Mouse (Mus musculus) thymus, adult 2 months (tissue): ENCODE measurements around the gene Csf2. TPM values are rescaled to one million over a fixed set of nuclear protein-coding genes. Genes with fewer than 3 reads are reported as not detected.

Source experiments
- DNase-seq: peaks from one replicate; pipeline ENCODE4 v3.0.0; 2021
- H3K27ac ChIP-seq: fragments of 200-500 bp; 2 replicates; pipeline ENCODE4 v1.5.1; 2012; ENCODE audit warnings: low read length, control low read depth; ENCODE audit not compliant: control insufficient read depth, insufficient read depth
- H3K27me3 ChIP-seq: fragments of 200-500 bp; 2 replicates; pipeline ENCODE4 v1.6.1; 2012; ENCODE audit warnings: mild to moderate bottlenecking, low read length, moderate library complexity, mixed read lengths; ENCODE audit not compliant: control insufficient read depth, insufficient read depth
- H3K36me3 ChIP-seq: fragments of 200-500 bp; 2 replicates; pipeline ENCODE4 v1.6.1; 2012; ENCODE audit warnings: mild to moderate bottlenecking, low read length, moderate library complexity; ENCODE audit not compliant: control insufficient read depth, insufficient read depth
- H3K4me1 ChIP-seq: fragments of 200-500 bp; replicated peaks from 2 replicates; pipeline ENCODE4 v1.6.1; 2012; ENCODE audit warnings: low read length; ENCODE audit not compliant: control insufficient read depth, insufficient read depth
- H3K4me3 ChIP-seq: fragments of 200-500 bp; 2 replicates; pipeline ENCODE4 v1.5.1; 2012; ENCODE audit warnings: mild to moderate bottlenecking, low read length, control low read depth, moderate library complexity; ENCODE audit not compliant: control insufficient read depth, insufficient read depth
- CTCF ChIP-seq: fragments of 200-500 bp; IDR thresholded peaks from 2 replicates; pipeline ENCODE4 v1.5.1; 2012; ENCODE audit warnings: mild to moderate bottlenecking, control low read depth, low read length, moderate library complexity, borderline replicate concordance; ENCODE audit not compliant: control insufficient read depth, poor library complexity, insufficient read depth; ENCODE audit errors: extremely low read depth
- POLR2A ChIP-seq: fragments of 200-500 bp; IDR thresholded peaks from 2 replicates; pipeline ENCODE4 v1.6.1; 2012; ENCODE audit warnings: mild to moderate bottlenecking, low read length, control low read depth, moderate library complexity; ENCODE audit not compliant: control insufficient read depth, poor library complexity, insufficient read depth; ENCODE audit errors: extremely low read depth
- WGBS: fragments of 180-500 bp; shearing (Covaris S2); methylation state at CpG from one replicate; pipeline ENCODE4 v1.1.7; 2018; 5-methylcytosine and 5-hydroxymethylcytosine counted together
- polyA plus RNA-seq: library from polyadenylated mRNA; depleted of rRNA; stranded (reverse); fragments of >200 nt; gene quantifications from 2 replicates; pipeline ENCODE4 v1.2.3, GENCODE M21; 2012

Gene Csf2
- polyA plus RNA-seq, 1 experiment: 0.44 TPM

GRCm38 (mm10) chr11:54219191-54219590 lies 30.3 kb downstream of the Csf2 start:
- Histone ChIP-seq H3K4me1 (peaks cover 16% of the 10 kb centered on the region), H3K27me3 (no peaks in the 10 kb centered on the region), H3K27ac (no peak overlapping the region), H3K36me3 (no peaks in the 10 kb centered on the region), H3K4me3 (no peak overlapping the region)
- WGBS: 75% methylated on average over 1 of the region's 1 CpGs
- DNase-seq: no peak
- TF ChIP-seq POLR2A (no peak), CTCF (no peak)

- Histone ChIP-seq H3K27ac (no peak overlapping the region), H3K4me3 (no peak overlapping the region), H3K4me1 (peaks cover 26% of the 10 kb centered on the region), H3K27me3 (no peaks in the 10 kb centered on the region), H3K36me3 (no peaks in the 10 kb centered on the region)
- 15% methylated on average over 7 of the region's 7 CpGs for WGBS
- no peak for DNase-seq
- no peak for TF ChIP-seq POLR2A
- TF ChIP-seq CTCF: no peak
Observed at GRCm38 (mm10) chr11:54217384-54217783, 32.1 kb downstream of the Csf2 start.

GRCm38 (mm10) chr11:54216091-54216490 lies 33.4 kb downstream of the Csf2 start:
- no peak for TF ChIP-seq CTCF
- H3K4me1 ChIP-seq: peaks cover 26% of the 10 kb centered on the region
- H3K27me3 ChIP-seq: no peaks in the 10 kb centered on the region
- H3K27ac ChIP-seq: no peak overlapping the region
- 91% methylated on average over 6 of the region's 6 CpGs for WGBS
- no peak for DNase-seq
- H3K4me3 ChIP-seq: no peak overlapping the region
- H3K36me3 ChIP-seq: no peaks in the 10 kb centered on the region

GRCm38 (mm10) chr11:54214499-54215443 lies 34.7 kb downstream of the Csf2 start:
- 6% methylated on average over 9 of the region's 9 CpGs for WGBS
- H3K27ac ChIP-seq: no peak overlapping the region
- no peak overlapping the region for H3K4me3 ChIP-seq
- peaks cover 26% of the 10 kb centered on the region for H3K4me1 ChIP-seq
- peak; percentile 16 for DNase-seq
- no peak for TF ChIP-seq CTCF
- TF ChIP-seq POLR2A: no peak
- no peaks in the 10 kb centered on the region for H3K27me3 ChIP-seq
- no peaks in the 10 kb centered on the region for H3K36me3 ChIP-seq

- DNase-seq: peak; percentile 12
- 24% methylated on average over 5 of the region's 5 CpGs for WGBS
- Histone ChIP-seq H3K36me3 (no peaks in the 10 kb centered on the region), H3K27me3 (no peaks in the 10 kb centered on the region), H3K27ac (no peak overlapping the region), H3K4me1 (peaks cover 26% of the 10 kb centered on the region), H3K4me3 (no peak overlapping the region)
- TF ChIP-seq CTCF (no peak), POLR2A (no peak)
Observed at GRCm38 (mm10) chr11:54213631-54214030, 35.8 kb downstream of the Csf2 start.

GRCm38 (mm10) chr11:54206993-54207392 lies 42.5 kb downstream of the Csf2 start:
- Histone ChIP-seq H3K36me3 (no peaks in the 10 kb centered on the region), H3K27me3 (no peaks in the 10 kb centered on the region), H3K4me1 (no peaks in the 10 kb centered on the region), H3K4me3 (no peak overlapping the region), H3K27ac (no peak overlapping the region)
- TF ChIP-seq CTCF (no peak), POLR2A (no peak)
- DNase-seq: no peak
- 82% methylated on average over 5 of the region's 5 CpGs for WGBS
